Mouse (Mus musculus): Measurements from ENCODE around the gene F3.

DNA sequence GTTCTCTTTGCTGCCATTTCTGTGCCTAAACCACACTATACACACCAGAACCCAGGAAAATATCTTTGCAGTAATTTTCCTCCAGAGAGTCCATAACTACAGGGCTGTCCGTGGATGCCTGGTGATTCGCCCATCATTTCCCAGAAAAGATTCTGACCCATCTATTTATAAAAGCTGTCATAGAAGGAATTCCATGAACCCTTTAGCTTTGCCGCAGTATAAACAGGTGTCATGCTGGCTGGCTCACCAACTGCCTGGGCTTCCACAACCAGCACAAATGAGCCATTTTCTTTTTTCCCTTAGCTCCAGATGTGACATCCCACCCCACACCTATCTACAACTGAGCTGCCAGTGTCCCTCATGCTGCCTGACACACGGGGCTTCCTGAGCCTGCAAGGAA lies 38.8 kb upstream of the F3 start:
- TF ChIP-seq CTCF (IDR thresholded peaks at IDR 0.05; ENCODE audit: low read depth, low read length) = no peak
- no peak for TF ChIP-seq POLR2A (IDR thresholded peaks at IDR 0.05; ENCODE audit: insufficient read depth, low read length)
- TF ChIP-seq EP300 (IDR thresholded peaks at IDR 0.05; ENCODE audit: insufficient read depth, low read depth, low read length) = no peak

All from ES-Bruce4 (cell line).